ENCODE assay signal across 1 mouse cellular context in genomic region chr2:25167919-25168664, GRCm38 (mm10).
TF ChIP-seq lines count a peak whose summit lies in the region.

No protein-coding gene starts in this region.

TF ChIP-seq in MEL, 35 proteins besides CTCF, POLR2A, EP300 and RAD21:
- TF ChIP-seq KAT2A (conservative IDR thresholded peaks at IDR 0.05; ENCODE audit: low read depth, low read length) (no peak), SIN3A (IDR thresholded peaks at IDR 0.05; ENCODE audit: low read length) (peak; percentile 45; the same call in 1 of the 2 replicates), USF2 (IDR thresholded peaks at IDR 0.05; ENCODE audit: borderline replicate concordance in 1 of 2, insufficient read depth in 1 of 2, low read depth in 1 of 2, low read length in 2 of 2) (no peak), MXI1 (IDR thresholded peaks at IDR 0.05; ENCODE audit: low read depth, low read length) (peak; percentile 53), BHLHE40 (IDR thresholded peaks at IDR 0.05; ENCODE audit: borderline replicate concordance, low read depth, low read length) (0 out of 2 replicates have a peak, but pooled peaks have one; percentile 28), RCOR1 (IDR thresholded peaks at IDR 0.05; ENCODE audit: low read depth, low read length) (no peak), E2F4 (IDR thresholded peaks at IDR 0.05; ENCODE audit: borderline replicate concordance, low read depth, low read length) (peak; percentile 64; the same call in 1 of the 2 replicates), NELFE (IDR thresholded peaks at IDR 0.05; ENCODE audit: low read depth, low read length) (peak; percentile 47), CHD1 (IDR thresholded peaks at IDR 0.05; ENCODE audit: low read depth, low read length) (no peak), ETS1 (IDR thresholded peaks at IDR 0.05; ENCODE audit: low read depth, low read length) (peak; percentile 48), TCF12 (IDR thresholded peaks at IDR 0.05; ENCODE audit: low read depth, low read length) (no peak), POLR2AphosphoS2 (IDR thresholded peaks at IDR 0.05; ENCODE audit: low read length) (peak; percentile 31; the same call in 1 of the 2 replicates), MAX (IDR thresholded peaks at IDR 0.05; ENCODE audit: low read length) (no peak), MAZ (IDR thresholded peaks at IDR 0.05; ENCODE audit: low read depth, low read length) (peak; percentile 81), MEF2A (IDR thresholded peaks at IDR 0.05; ENCODE audit: extremely low read depth, insufficient replicate concordance, low read depth, low read length, poor library complexity, severe bottlenecking) (no peak), CHD2 (IDR thresholded peaks at IDR 0.05; ENCODE audit: low read length) (peak; percentile 46; the same call in 1 of the 2 replicates), USF1 (IDR thresholded peaks at IDR 0.05; ENCODE audit: low read depth, low read length) (no peak), SMC3 (IDR thresholded peaks at IDR 0.05; ENCODE audit: low read depth, low read length) (no peak)
TF ChIP-seq in MEL: peak in this region for 9.
